Mouse (Mus musculus): Measurements from ENCODE around the gene Myo5a. TPM values are rescaled to one million over a fixed set of nuclear protein-coding genes. Genes with fewer than 3 reads are reported as not detected.

The Myo5a gene
- polyA plus RNA-seq, 1 experiment from 2014 or later, result 23.3 TPM

- no peak for ATAC-seq (ENCODE audit: insufficient number of reproducible peaks, insufficient read depth, low FRiP score, low read depth)
- H3K27me3 ChIP-seq (ENCODE audit: control insufficient read depth, insufficient read depth, low read length), result no peaks in the 10 kb centered on the region
- H3K27ac ChIP-seq (ENCODE audit: low read length), result no peak overlapping the region
- no peaks in the 10 kb centered on the region for H3K9me3 ChIP-seq (ENCODE audit: control insufficient read depth, low read depth, low read length)
- H3K4me2 ChIP-seq (replicated peaks; ENCODE audit: low read depth, low read length), result no peak overlapping the region
- no peak overlapping the region for H3K4me3 ChIP-seq (ENCODE audit: low read depth, low read length)
- H3K4me1 ChIP-seq (ENCODE audit: control insufficient read depth, insufficient read depth, low read length), result no peaks in the 10 kb centered on the region
- H3K9ac ChIP-seq (replicated peaks; ENCODE audit: low read depth, low read length), result no peak overlapping the region
- no peaks in the 10 kb centered on the region for H3K36me3 ChIP-seq (ENCODE audit: control insufficient read depth, insufficient read depth, low read length)
- 59% methylated on average over 5 of the region's 5 CpGs for WGBS
These were observed 14.5 kb downstream of the Myo5a start for GRCm38 (mm10) chr9:75085242-75085824.

- no peak overlapping the region for H3K27ac ChIP-seq (ENCODE audit: low read length)
- no peak overlapping the region for H3K4me2 ChIP-seq (replicated peaks; ENCODE audit: low read depth, low read length)
- no peaks in the 10 kb centered on the region for H3K4me1 ChIP-seq (ENCODE audit: control insufficient read depth, insufficient read depth, low read length)
- no peaks in the 10 kb centered on the region for H3K9me3 ChIP-seq (ENCODE audit: control insufficient read depth, low read depth, low read length)
- H3K4me3 ChIP-seq (ENCODE audit: low read depth, low read length), result no peak overlapping the region
- no peak for ATAC-seq (ENCODE audit: insufficient number of reproducible peaks, insufficient read depth, low FRiP score, low read depth)
- no peaks in the 10 kb centered on the region for H3K36me3 ChIP-seq (ENCODE audit: control insufficient read depth, insufficient read depth, low read length)
- no peaks in the 10 kb centered on the region for H3K27me3 ChIP-seq (ENCODE audit: control insufficient read depth, insufficient read depth, low read length)
- WGBS, result 62% methylated on average over 2 of the region's 2 CpGs
- H3K9ac ChIP-seq (replicated peaks; ENCODE audit: low read depth, low read length), result no peak overlapping the region
These were observed 17.0 kb downstream of the Myo5a start for GRCm38 (mm10) chr9:75087823-75088222.

- WGBS, result 78% methylated on average over 3 of the region's 3 CpGs
- no peak overlapping the region for H3K9ac ChIP-seq (replicated peaks; ENCODE audit: low read depth, low read length)
- H3K36me3 ChIP-seq (ENCODE audit: control insufficient read depth, insufficient read depth, low read length), result no peaks in the 10 kb centered on the region
- no peak for ATAC-seq (ENCODE audit: insufficient number of reproducible peaks, insufficient read depth, low FRiP score, low read depth)
- H3K27ac ChIP-seq (ENCODE audit: low read length), result no peak overlapping the region
- H3K9me3 ChIP-seq (ENCODE audit: control insufficient read depth, low read depth, low read length), result no peaks in the 10 kb centered on the region
- no peaks in the 10 kb centered on the region for H3K4me1 ChIP-seq (ENCODE audit: control insufficient read depth, insufficient read depth, low read length)
- no peaks in the 10 kb centered on the region for H3K27me3 ChIP-seq (ENCODE audit: control insufficient read depth, insufficient read depth, low read length)
- no peak overlapping the region for H3K4me2 ChIP-seq (replicated peaks; ENCODE audit: low read depth, low read length)
- no peak overlapping the region for H3K4me3 ChIP-seq (ENCODE audit: low read depth, low read length)
These were observed 18.5 kb downstream of the Myo5a start for GRCm38 (mm10) chr9:75089285-75089684.

- Histone ChIP-seq H3K9ac (replicated peaks; ENCODE audit: low read depth, low read length) (no peak overlapping the region), H3K4me3 (ENCODE audit: low read depth, low read length) (no peak overlapping the region), H3K4me1 (ENCODE audit: control insufficient read depth, insufficient read depth, low read length) (no peaks in the 10 kb centered on the region), H3K27me3 (ENCODE audit: control insufficient read depth, insufficient read depth, low read length) (no peaks in the 10 kb centered on the region), H3K9me3 (ENCODE audit: control insufficient read depth, low read depth, low read length) (no peaks in the 10 kb centered on the region), H3K27ac (ENCODE audit: low read length) (no peak overlapping the region), H3K36me3 (ENCODE audit: control insufficient read depth, insufficient read depth, low read length) (no peaks in the 10 kb centered on the region), H3K4me2 (replicated peaks; ENCODE audit: low read depth, low read length) (no peak overlapping the region)
- 83% methylated on average over 1 of the region's 1 CpGs for WGBS
- ATAC-seq (ENCODE audit: insufficient number of reproducible peaks, insufficient read depth, low FRiP score, low read depth), result no peak
These were observed 21.3 kb downstream of the Myo5a start for GRCm38 (mm10) chr9:75092134-75092533.

GRCm38 (mm10) chr9:75094762-75095161, 23.9 kb downstream of the Myo5a start:
- 72% methylated on average over 3 of the region's 3 CpGs for WGBS
- Histone ChIP-seq H3K36me3 (ENCODE audit: control insufficient read depth, insufficient read depth, low read length) (no peaks in the 10 kb centered on the region), H3K9me3 (ENCODE audit: control insufficient read depth, low read depth, low read length) (no peaks in the 10 kb centered on the region), H3K27ac (ENCODE audit: low read length) (no peak overlapping the region), H3K9ac (replicated peaks; ENCODE audit: low read depth, low read length) (no peak overlapping the region), H3K27me3 (ENCODE audit: control insufficient read depth, insufficient read depth, low read length) (no peaks in the 10 kb centered on the region), H3K4me1 (ENCODE audit: control insufficient read depth, insufficient read depth, low read length) (no peaks in the 10 kb centered on the region), H3K4me2 (replicated peaks; ENCODE audit: low read depth, low read length) (no peak overlapping the region), H3K4me3 (ENCODE audit: low read depth, low read length) (no peak overlapping the region)
- no peak for ATAC-seq (ENCODE audit: insufficient number of reproducible peaks, insufficient read depth, low FRiP score, low read depth)

- H3K36me3 ChIP-seq (ENCODE audit: control insufficient read depth, insufficient read depth, low read length), result no peaks in the 10 kb centered on the region
- H3K4me2 ChIP-seq (replicated peaks; ENCODE audit: low read depth, low read length), result no peak overlapping the region
- no peak overlapping the region for H3K9ac ChIP-seq (replicated peaks; ENCODE audit: low read depth, low read length)
- H3K4me3 ChIP-seq (ENCODE audit: low read depth, low read length), result no peak overlapping the region
- no peak overlapping the region for H3K27ac ChIP-seq (ENCODE audit: low read length)
- no peak for ATAC-seq (ENCODE audit: insufficient number of reproducible peaks, insufficient read depth, low FRiP score, low read depth)
- H3K9me3 ChIP-seq (ENCODE audit: control insufficient read depth, low read depth, low read length), result no peaks in the 10 kb centered on the region
- no peaks in the 10 kb centered on the region for H3K4me1 ChIP-seq (ENCODE audit: control insufficient read depth, insufficient read depth, low read length)
- WGBS, result 95% methylated on average over 9 of the region's 9 CpGs
- H3K27me3 ChIP-seq (ENCODE audit: control insufficient read depth, insufficient read depth, low read length), result no peaks in the 10 kb centered on the region
These were observed 28.1 kb downstream of the Myo5a start for GRCm38 (mm10) chr9:75098937-75099336.

- no peak overlapping the region for H3K4me3 ChIP-seq (ENCODE audit: low read depth, low read length)
- H3K9me3 ChIP-seq (ENCODE audit: control insufficient read depth, low read depth, low read length), result no peaks in the 10 kb centered on the region
- no peaks in the 10 kb centered on the region for H3K4me1 ChIP-seq (ENCODE audit: control insufficient read depth, insufficient read depth, low read length)
- no peaks in the 10 kb centered on the region for H3K36me3 ChIP-seq (ENCODE audit: control insufficient read depth, insufficient read depth, low read length)
- WGBS, result 90% methylated on average over 8 of the region's 8 CpGs
- no peak overlapping the region for H3K4me2 ChIP-seq (replicated peaks; ENCODE audit: low read depth, low read length)
- no peaks in the 10 kb centered on the region for H3K27me3 ChIP-seq (ENCODE audit: control insufficient read depth, insufficient read depth, low read length)
- H3K27ac ChIP-seq (ENCODE audit: low read length), result no peak overlapping the region
- H3K9ac ChIP-seq (replicated peaks; ENCODE audit: low read depth, low read length), result no peak overlapping the region
- ATAC-seq (ENCODE audit: insufficient number of reproducible peaks, insufficient read depth, low FRiP score, low read depth), result no peak
These were observed 29.5 kb downstream of the Myo5a start for GRCm38 (mm10) chr9:75100157-75100781.

- Histone ChIP-seq H3K27ac (ENCODE audit: low read length) (no peak overlapping the region), H3K27me3 (ENCODE audit: control insufficient read depth, insufficient read depth, low read length) (no peaks in the 10 kb centered on the region), H3K9ac (replicated peaks; ENCODE audit: low read depth, low read length) (no peak overlapping the region), H3K4me3 (ENCODE audit: low read depth, low read length) (no peak overlapping the region), H3K4me2 (replicated peaks; ENCODE audit: low read depth, low read length) (no peak overlapping the region), H3K36me3 (ENCODE audit: control insufficient read depth, insufficient read depth, low read length) (no peaks in the 10 kb centered on the region), H3K4me1 (ENCODE audit: control insufficient read depth, insufficient read depth, low read length) (no peaks in the 10 kb centered on the region), H3K9me3 (ENCODE audit: control insufficient read depth, low read depth, low read length) (no peaks in the 10 kb centered on the region)
- no peak for ATAC-seq (ENCODE audit: insufficient number of reproducible peaks, insufficient read depth, low FRiP score, low read depth)
These were observed 31.3 kb downstream of the Myo5a start for GRCm38 (mm10) chr9:75102131-75102530.
